Mouse (Mus musculus) kidney, postnatal 25 days (tissue): ENCODE measurements around the gene Acvr2b.

Source experiments
- DNase-seq, 2 experiments: peaks; one replicate each; pipeline ENCODE4 v3.0.0; 2021; ENCODE audit warnings: mixed read lengths in 2 of 2

Acvr2b gene

DNA sequence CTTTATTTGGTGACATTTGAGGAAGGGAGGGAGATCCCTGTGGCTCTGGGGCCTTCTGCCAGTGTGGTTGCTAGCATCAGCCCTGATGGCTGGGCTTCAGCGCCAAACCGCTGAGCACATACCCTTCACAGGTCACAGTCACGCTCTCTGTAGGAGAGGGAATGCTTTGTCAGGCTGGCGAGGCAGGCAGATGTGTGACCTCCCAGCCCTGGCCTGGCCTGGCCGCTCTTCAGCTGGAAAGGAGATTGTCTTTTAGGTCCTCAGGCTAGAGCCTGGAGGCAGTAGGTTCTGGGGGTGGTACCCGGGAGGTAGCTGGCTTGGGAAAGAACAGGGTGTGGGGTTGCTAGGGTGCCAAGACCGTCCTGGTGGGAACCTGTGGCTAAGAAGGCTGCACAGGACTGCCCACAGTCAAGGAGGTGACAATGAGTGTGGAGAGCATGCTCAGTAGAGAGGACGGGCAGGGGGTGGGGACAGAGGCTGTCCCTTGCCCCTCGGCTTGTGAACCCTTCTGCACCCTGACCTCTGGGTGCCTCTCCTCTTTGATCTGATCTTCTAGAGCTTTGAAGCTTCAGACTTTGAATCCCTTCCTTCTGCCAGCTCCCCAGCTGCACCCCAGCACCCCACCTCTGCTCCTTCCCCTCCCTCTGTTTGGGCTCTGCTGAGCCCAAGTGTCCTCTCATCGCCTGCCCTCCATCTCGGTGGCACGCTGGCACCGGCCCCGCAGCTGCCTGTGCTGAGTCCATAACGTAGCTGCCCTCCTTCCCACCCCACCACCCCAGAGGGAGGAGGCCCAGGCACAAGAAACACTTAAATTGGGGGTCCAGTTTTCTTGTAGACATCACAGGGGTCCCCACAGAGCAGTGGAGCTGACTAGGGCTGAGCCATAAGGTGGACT, 73.0 kb downstream of the Acvr2b start:
- no peak for DNase-seq

DNA sequence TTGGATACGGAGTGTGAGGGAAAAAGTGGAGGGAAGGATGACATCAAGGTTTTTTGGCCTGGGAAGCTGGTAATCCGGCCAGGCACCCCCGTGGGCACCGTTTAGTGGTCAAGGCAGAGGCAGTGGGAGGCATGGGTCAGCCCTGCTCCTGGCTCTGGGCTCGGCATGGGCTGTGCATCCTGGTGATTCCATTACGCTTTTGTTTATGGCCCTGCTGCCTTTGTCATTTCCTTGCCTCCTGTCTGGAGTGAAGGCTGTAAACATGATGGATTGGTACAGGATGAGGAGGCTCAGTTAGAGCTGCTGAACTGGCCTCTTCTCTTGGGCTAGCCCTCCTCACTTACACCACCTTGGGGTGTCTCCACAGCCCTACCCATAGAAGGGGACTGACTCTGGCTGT, 75.8 kb downstream of the Acvr2b start:
- DNase-seq, result no peak

DNA sequence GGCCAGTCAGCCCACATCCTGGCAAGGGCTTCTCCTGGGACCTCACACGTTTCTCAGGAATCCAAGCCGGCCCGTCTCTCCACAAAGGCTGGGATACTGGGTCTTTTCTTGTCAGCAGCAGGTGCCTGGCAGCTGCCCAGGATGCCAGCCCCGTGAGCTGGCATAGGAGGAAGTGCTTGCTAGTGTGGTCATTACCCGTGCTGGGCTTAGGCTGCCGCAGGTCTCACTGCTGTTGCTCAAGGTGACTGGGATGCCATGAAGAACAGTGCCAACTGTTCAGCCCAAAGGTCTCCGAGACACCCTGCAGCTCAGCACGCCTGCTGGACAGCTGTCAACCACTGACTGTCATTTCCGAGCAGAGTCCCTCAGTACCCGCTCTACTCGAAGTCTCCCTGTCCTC, 76.4 kb downstream of the Acvr2b start:
- DNase-seq, result peak; percentile 24 to 73

DNA sequence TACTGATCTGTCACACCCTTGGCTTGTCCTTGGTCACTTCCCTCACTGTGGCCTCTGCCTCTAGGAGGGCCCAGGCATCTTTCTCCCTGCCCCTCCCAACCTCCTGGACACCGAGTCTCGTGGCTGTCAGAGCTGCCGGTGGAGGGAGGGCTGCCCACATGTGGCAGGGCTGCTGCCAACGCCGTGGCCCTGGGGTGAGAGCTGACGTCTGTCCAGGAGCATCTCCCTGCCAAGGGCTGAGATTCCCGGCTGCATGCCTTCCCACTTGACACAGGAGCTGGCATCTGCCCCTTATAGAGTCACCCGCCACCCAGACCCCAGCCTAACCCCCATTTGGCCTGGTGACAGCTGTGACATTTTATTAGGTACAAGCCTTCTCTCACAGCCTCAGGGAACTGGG, 77.4 kb downstream of the Acvr2b start:
- DNase-seq, result no peak

DNA sequence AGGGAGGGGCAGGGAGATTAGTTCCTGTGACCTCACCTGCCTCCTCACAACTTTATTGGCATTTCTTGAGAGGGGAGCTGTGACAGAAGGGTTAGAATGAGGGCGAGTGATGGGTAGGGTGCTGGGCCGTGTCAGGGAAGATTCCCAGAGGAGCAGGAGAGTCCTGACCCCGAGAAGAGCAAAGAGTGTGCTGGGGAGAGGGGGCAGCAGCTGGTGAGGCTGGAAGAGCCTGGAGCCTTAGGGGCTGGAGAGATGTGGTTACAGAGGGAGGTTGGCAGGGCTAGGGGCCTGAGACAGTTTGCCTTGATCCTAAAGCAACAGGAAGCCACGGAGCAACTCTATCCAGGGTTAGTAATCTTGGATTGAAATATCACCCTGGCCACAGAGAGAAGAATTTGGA, 79.7 kb downstream of the Acvr2b start:
- DNase-seq, result no peak

DNA sequence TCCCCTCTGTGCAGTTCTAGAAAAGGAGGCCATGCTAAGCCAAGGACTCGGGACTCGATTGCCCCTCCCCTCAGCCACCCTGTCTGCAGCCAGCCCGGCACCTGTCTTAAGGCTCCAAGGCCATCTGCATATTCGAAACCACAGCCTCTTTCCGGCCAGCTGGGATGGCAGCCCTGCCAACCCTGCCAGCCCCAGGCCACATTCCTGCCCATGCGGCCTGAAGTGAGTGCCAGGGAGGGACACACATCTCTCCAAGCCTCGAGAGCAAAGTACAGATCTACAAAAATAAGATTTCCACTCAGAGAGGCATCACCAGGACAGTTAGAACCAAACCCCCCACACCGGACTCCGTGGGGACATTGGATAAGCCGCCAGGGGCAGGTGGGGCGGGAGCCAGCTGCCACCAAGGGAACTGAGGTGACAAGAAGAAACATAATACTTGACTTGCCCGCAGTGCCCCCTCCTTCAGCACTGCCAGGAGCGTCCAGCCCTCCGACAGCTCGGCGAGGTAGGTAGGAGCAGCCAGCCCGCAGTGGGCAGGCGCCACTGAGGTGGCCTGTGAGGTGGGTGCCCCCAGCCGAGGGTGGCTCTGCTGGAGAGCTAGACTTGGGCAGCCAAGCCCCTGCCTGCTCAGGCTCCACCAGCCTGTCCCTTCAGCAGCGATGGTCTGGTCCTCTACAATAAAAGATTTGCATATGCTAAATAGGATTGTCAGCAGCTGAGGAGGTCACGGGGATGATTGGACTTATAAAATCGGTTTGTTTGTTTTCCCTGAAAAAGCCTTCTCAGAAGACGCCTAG, 81.8 kb downstream of the Acvr2b start:
- peak; percentile 22 to 70 for DNase-seq

DNA sequence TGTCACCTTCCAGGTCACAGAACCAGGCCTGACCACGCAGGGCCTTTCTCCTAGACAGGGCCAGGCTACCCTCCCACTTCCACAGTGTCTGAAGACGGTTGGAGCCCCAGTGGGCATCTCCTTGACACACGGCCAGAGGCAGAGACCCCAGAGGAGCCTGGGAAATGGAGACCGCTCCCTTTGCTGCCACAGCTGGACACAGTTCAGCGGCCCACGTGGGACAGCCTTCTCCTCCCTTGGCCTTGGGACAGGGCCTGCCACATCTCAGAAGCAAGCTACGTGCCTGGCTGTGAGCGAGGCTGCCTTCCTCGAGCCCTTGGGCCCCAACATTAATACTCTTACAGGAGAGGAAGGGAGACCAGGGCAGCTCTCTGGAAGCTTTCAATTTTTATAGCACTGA, 82.5 kb downstream of the Acvr2b start:
- no peak for DNase-seq
